Mouse (Mus musculus) A20 (cell line): ENCODE data around the gene Stxbp5l.
"Not testable (repeated sequence)": the region's sequence is repeated elsewhere in the genome, so short reads cannot be mapped to it uniquely, and the experiment has no call there.

Experiments used
- DNase-seq: peaks from one replicate; pipeline ENCODE4 v3.0.0-alpha.2; 2011; ENCODE audit warnings: low read depth, low spot score

The Stxbp5l gene

DNA sequence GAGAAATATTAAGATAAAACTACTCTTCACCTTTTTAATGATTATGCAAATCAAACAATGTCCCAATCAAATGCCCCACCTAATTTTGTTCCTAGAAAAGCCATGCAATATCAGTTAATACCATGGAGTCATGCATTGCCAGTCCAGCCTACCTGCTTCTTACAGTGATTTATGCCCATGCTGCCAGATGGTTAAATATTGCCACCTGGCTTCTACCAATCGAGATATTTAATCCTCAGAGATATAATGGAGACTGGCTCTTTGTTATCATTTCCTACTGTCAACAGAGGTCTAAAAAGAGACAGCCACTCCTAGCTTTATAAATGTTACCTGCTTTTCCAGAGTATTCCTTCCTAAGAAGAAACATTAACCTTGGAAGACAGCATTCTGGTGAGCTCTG, 104.6 kb downstream of the Stxbp5l start:
- no peak for DNase-seq

GRCm38 (mm10) chr16:37273681-37274080, 111.1 kb downstream of the Stxbp5l start:
- DNase-seq = no peak

GRCm38 (mm10) chr16:37261678-37262077, 123.1 kb downstream of the Stxbp5l start:
- DNase-seq = no peak

- no peak for DNase-seq
Measured at GRCm38 (mm10) chr16:37219151-37219550, 165.6 kb downstream of the Stxbp5l start.

- DNase-seq = no peak
Measured at GRCm38 (mm10) chr16:37208783-37209182, 176.0 kb downstream of the Stxbp5l start.

DNA sequence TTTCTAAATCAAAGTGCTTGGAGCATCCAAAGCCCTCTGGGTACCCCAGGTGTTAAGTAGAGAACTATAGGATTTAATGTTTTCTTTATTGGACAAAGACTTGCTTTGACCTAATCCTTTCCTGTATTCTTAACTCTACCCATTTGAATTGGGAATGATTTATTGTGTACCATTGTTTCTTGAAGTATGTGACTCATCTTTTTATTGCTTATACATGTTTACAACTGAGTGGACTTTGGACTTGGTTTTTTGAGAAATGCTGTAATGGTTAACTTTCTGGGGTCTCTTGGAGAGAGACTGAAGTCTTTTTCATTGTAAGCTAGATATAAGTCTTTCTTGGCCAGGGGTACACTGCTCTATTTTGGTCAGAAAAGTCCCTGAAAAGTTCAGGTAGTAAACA, 190.6 kb downstream of the Stxbp5l start:
- DNase-seq = no peak

- DNase-seq = not testable (repeated sequence)
Measured at GRCm38 (mm10) chr16:37125190-37125589, 259.6 kb downstream of the Stxbp5l start.

- DNase-seq = peak; percentile 73
Measured at GRCm38 (mm10) chr16:37109285-37109684, 275.5 kb downstream of the Stxbp5l start.

GRCm38 (mm10) chr16:37108763-37109162, 276.0 kb downstream of the Stxbp5l start:
- no peak for DNase-seq

DNA sequence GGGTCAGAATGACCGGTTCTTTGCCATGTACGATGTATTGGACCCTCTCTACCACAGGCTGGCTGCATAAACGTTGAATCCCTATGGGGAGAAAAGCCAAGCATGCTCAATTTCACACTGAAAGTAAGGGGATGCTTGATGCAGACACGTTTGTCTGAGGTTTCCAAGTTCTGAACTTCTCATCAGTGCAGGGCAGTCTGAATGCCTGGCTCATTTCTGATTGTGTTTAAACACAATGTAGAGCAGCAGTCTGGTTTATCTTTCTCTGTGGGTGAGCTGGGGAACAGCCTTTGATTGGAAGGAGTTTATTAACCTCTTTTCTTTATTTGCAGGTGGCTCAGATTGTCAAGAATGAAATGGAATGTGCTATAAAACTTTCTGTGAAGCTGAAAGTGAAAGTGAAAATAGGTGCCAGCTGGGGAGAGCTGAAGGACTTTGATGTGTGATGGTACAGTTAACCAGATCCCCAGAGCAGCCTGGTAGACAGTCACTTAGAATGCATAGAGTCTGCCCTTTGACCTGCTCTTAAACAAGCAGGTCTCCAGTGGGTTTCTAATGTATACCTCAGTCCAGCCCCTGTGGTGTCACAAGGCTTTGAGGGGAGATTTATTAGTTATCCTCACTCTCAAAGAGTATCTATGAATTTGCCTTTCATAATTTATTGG, 290.5 kb downstream of the Stxbp5l start:
- DNase-seq = peak; percentile 42

DNA sequence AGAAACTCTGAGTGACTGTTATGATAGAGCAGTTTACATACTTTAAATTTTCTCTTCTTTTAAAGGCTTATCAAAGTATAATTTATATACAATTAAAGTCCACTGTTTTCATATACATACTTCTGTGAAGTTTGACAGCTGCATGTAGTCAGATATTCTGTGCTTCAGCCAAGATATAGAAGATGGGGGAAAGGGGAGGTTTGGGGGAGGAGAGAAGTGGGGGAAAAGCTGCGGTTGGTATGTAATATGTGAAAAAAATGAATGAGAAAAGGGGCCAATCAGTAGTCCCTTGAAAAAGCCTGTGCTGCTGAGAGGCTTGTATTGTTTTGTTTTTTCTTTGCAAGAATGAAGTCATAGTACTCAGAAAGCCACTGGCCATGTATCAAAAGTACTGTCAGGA, 295.1 kb downstream of the Stxbp5l start:
- no peak for DNase-seq

GRCm38 (mm10) chr16:37072354-37072753, 312.4 kb downstream of the Stxbp5l start:
- no peak for DNase-seq
